Mouse (Mus musculus): ENCODE data around the gene Nsmce1. TPM values are rescaled to one million over a fixed set of nuclear protein-coding genes. Genes with fewer than 3 reads are reported as not detected.

The Nsmce1 gene
- polyA plus RNA-seq, 1 experiment: 35.8 TPM

DNA sequence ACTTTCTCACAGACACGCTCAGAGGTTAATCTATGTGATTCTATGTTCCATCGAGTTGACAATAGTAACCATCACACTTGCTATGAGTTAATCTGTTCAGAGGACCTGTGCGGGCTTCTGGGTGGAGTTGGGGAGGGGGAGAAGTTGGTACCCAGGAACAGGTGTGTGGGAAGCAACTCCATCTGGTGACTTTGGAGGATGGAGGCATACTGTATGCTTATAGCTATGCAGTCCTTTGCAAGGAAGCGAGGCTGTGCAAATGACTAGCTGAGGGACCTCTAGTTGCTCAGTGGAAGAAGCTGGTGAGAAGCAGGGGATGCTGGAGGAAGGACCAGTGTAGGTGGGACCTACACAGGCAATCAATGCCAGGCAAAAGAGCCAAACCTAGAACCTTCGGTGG is 13.2 kb upstream of the Nsmce1 start:
- H3K36me3 ChIP-seq (ENCODE audit: control insufficient read depth, insufficient read depth, low read length): no peaks in the 10 kb centered on the region
- 91% methylated on average over 5 of the region's 5 CpGs for WGBS
- no peak overlapping the region for H3K4me3 ChIP-seq (ENCODE audit: low read depth, low read length)
- no peak overlapping the region for H3K27ac ChIP-seq (ENCODE audit: insufficient read depth, low read depth, low read length)
- H3K27me3 ChIP-seq (ENCODE audit: control insufficient read depth, insufficient read depth, low read length): no peaks in the 10 kb centered on the region
- H3K4me1 ChIP-seq (ENCODE audit: control insufficient read depth, insufficient read depth, insufficient read length, low read length): peaks cover 8% of the 10 kb centered on the region; the same call in 1 of the 2 replicates
- TF ChIP-seq CTCF (IDR thresholded peaks at IDR 0.05; ENCODE audit: extremely low read depth, insufficient read length, insufficient replicate concordance, low read depth, low read length) (no peak), POLR2A (IDR thresholded peaks at IDR 0.05; ENCODE audit: low read depth, low read length) (no peak)

DNA sequence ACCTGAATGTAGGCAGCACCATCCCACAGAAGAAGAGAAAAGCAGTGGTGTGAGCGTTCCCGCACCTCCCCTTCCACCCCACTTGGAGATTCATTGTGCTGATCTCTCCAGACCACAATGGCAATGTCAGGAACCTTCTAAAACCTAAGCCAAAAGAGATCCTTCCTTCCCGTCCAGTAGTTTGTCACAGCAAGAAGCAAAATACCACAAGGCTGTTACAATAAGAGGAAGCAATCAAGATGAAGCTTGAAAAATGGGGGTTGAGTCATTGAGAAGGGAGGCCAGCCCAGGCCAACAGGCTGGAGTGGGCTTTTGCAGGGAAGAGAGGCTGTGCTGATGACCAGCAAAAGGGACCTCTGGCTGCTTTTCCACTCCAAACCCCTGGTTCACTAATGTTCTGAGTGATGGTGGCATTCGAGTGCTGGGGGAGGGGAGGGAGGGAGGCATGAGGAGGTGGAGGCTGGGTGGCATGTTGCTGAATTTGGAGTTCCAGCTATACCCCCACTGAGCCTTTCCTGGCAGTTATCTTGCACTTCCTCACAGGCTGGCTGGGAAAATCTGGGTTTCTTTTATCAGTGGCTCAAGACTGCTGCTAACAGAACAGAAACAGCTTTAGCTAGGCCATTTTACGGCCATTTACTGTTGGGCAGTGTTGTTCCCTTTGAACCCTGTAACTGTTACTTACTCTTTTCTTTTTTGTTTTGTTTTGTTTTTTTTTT is 12.1 kb upstream of the Nsmce1 start:
- Histone ChIP-seq H3K4me1 (ENCODE audit: control insufficient read depth, insufficient read depth, insufficient read length, low read length) (peaks cover 8% of the 10 kb centered on the region; the same call in 1 of the 2 replicates), H3K36me3 (ENCODE audit: control insufficient read depth, insufficient read depth, low read length) (no peaks in the 10 kb centered on the region), H3K27ac (ENCODE audit: insufficient read depth, low read depth, low read length) (no peak overlapping the region), H3K4me3 (ENCODE audit: low read depth, low read length) (no peak overlapping the region), H3K27me3 (ENCODE audit: control insufficient read depth, insufficient read depth, low read length) (no peaks in the 10 kb centered on the region)
- WGBS: 77% methylated on average over 5 of the region's 5 CpGs
- TF ChIP-seq POLR2A (IDR thresholded peaks at IDR 0.05; ENCODE audit: low read depth, low read length): no peak
- no peak for TF ChIP-seq CTCF (IDR thresholded peaks at IDR 0.05; ENCODE audit: extremely low read depth, insufficient read length, insufficient replicate concordance, low read depth, low read length)

DNA sequence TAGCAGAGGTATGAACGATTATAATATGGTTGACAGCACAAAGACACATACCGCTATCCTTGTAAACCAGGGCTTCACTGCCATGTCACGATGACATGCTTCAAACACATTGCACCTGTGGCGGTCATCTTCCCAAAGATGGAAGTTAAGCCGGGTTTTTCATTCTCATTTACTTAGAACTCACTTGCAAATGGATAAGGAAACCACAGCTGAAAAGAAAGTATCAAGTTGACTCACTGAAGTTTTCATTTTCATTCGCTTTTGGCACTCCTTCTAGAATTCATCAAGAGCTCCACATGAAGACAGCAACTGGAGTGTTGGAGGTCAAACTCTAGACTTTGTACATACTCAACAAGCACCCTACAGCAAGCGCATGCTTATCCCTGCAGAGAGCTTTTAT is 9.5 kb upstream of the Nsmce1 start:
- Histone ChIP-seq H3K27me3 (ENCODE audit: control insufficient read depth, insufficient read depth, low read length) (no peaks in the 10 kb centered on the region), H3K4me1 (ENCODE audit: control insufficient read depth, insufficient read depth, insufficient read length, low read length) (peaks cover 8% of the 10 kb centered on the region; the same call in 1 of the 2 replicates), H3K36me3 (ENCODE audit: control insufficient read depth, insufficient read depth, low read length) (no peaks in the 10 kb centered on the region), H3K27ac (ENCODE audit: insufficient read depth, low read depth, low read length) (peak overlapping the region; percentile 11; the same call in 1 of the 2 replicates), H3K4me3 (ENCODE audit: low read depth, low read length) (no peak overlapping the region)
- TF ChIP-seq CTCF (IDR thresholded peaks at IDR 0.05; ENCODE audit: extremely low read depth, insufficient read length, insufficient replicate concordance, low read depth, low read length) (no peak), POLR2A (IDR thresholded peaks at IDR 0.05; ENCODE audit: low read depth, low read length) (no peak)
- WGBS: 83% methylated on average over 7 of the region's 7 CpGs

DNA sequence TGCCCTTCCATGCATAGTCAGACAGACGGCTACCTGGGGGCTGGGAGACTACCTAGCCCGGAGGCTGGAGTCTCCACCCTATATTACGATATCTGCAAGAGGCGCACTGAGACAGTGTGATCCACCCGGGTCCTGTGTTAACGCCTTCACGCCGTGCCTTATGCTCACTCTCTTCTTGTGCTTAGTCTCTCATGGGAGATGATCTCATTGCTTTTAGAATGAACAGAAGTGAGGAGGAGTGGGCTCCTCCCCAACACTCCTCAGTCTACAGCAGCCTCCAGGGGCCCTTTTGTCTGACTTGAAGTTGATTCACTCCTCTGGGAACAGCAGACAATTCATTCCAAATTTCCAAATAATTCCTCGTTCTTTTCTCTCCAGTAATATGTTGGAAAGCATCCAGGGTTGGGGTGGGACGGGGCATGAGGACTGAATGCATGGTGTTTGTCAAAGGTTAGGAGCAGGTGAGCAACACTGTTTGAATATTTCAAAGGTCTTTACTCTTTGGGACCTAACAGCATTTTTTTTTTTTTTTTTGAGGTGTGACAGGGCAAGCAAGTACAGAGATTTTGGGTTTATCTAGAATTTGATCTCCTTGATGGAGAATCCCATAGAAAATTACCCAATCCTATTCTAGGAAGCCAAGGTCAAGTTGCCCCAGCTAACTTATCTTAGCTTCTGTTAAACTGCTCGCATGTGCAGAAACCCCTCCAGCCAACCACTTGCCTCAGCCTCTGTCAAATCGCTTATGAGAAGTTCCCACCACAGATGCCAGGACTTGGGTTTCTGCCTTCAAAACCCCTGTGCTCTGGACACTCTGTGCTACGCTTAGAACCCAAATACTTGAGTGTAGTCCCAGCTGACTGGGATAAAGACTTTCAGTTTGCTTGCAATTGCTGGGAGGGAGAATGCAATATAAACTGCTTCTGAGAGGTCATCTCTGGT is 8.8 kb upstream of the Nsmce1 start:
- WGBS: 31% methylated on average over 13 of the region's 13 CpGs
- Histone ChIP-seq H3K4me3 (ENCODE audit: low read depth, low read length) (no peak overlapping the region), H3K36me3 (ENCODE audit: control insufficient read depth, insufficient read depth, low read length) (no peaks in the 10 kb centered on the region), H3K27ac (ENCODE audit: insufficient read depth, low read depth, low read length) (peak overlapping the region; percentile 11; the same call in 1 of the 2 replicates), H3K27me3 (ENCODE audit: control insufficient read depth, insufficient read depth, low read length) (no peaks in the 10 kb centered on the region), H3K4me1 (ENCODE audit: control insufficient read depth, insufficient read depth, insufficient read length, low read length) (peaks cover 8% of the 10 kb centered on the region; the same call in 1 of the 2 replicates)
- TF ChIP-seq POLR2A (IDR thresholded peaks at IDR 0.05; ENCODE audit: low read depth, low read length) (no peak), CTCF (IDR thresholded peaks at IDR 0.05; ENCODE audit: extremely low read depth, insufficient read length, insufficient replicate concordance, low read depth, low read length) (no peak)

DNA sequence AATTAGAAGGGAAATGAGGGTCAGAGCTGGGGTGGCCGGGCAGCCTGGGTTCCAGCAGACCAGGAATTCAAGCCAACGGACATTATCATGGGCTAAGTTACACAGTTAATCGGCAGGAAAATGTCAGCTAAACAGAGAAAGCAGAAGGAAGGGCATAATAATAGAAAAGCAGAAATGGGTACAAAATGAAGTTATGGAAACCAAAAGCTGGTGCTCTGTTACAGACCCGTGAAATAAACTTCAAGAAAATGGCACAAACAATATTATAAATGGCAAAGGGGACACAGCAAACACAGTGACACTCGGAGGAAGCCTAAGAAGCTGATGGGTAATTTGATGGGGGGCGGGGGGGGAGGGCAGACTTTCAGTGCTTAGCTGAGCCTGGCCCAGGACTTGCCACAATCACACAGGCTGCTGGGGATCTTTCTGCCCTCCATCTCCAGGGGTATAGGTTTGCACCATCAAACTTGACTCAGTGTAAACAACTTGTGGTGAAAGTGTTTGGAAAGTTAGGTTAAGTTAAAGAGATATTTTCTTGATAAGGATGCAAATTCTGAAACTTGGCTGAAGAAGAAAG is 4.6 kb upstream of the Nsmce1 start:
- 58% methylated on average over 6 of the region's 6 CpGs for WGBS
- Histone ChIP-seq H3K4me1 (ENCODE audit: control insufficient read depth, insufficient read depth, insufficient read length, low read length) (peaks cover 28% of the 10 kb centered on the region; the same call in 1 of the 2 replicates), H3K36me3 (ENCODE audit: control insufficient read depth, insufficient read depth, low read length) (no peaks in the 10 kb centered on the region), H3K27me3 (ENCODE audit: control insufficient read depth, insufficient read depth, low read length) (no peaks in the 10 kb centered on the region), H3K27ac (ENCODE audit: insufficient read depth, low read depth, low read length) (no peak overlapping the region), H3K4me3 (ENCODE audit: low read depth, low read length) (no peak overlapping the region)
- no peak for TF ChIP-seq POLR2A (IDR thresholded peaks at IDR 0.05; ENCODE audit: low read depth, low read length)
- TF ChIP-seq CTCF (IDR thresholded peaks at IDR 0.05; ENCODE audit: extremely low read depth, insufficient read length, insufficient replicate concordance, low read depth, low read length): no peak

DNA sequence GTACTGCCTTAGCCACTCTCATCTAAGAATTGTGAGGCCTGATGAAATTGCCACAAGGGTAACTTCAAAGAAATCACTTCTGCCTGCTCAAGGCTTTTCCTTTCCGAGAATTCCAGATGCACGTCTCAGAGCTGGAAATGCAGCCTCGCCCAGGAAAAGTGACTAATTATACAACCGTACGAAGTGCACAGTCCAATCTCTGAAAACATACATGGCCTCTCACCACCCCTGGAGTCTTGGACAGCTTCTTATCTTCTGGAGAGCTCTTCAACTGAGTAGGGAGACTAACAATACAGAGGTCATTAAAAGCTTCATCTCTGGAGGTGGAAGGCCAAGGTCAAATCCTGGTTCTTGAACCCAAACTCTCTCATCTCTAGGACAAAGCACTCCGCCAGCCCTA is 1.2 kb upstream of the Nsmce1 start:
- TF ChIP-seq CTCF (IDR thresholded peaks at IDR 0.05; ENCODE audit: extremely low read depth, insufficient read length, insufficient replicate concordance, low read depth, low read length): no peak
- TF ChIP-seq POLR2A (IDR thresholded peaks at IDR 0.05; ENCODE audit: low read depth, low read length): no peak
- WGBS: 47% methylated on average over 6 of the region's 6 CpGs
- H3K27ac ChIP-seq (ENCODE audit: insufficient read depth, low read depth, low read length): peak overlapping the region; percentile 97

More for the DNA sequence above, 1.2 kb upstream of the Nsmce1 start:
- no peaks in the 10 kb centered on the region for H3K27me3 ChIP-seq (ENCODE audit: control insufficient read depth, insufficient read depth, low read length)
- H3K4me3 ChIP-seq (ENCODE audit: low read depth, low read length): no peak overlapping the region
- peaks cover 26% of the 10 kb centered on the region; the same call in 1 of the 2 replicates for H3K4me1 ChIP-seq (ENCODE audit: control insufficient read depth, insufficient read depth, insufficient read length, low read length)
- H3K36me3 ChIP-seq (ENCODE audit: control insufficient read depth, insufficient read depth, low read length): no peaks in the 10 kb centered on the region

All from small intestine, adult 2 months (tissue).